Mouse (Mus musculus): ENCODE data around the gene Dmkn. TPM values are rescaled to one million over a fixed set of nuclear protein-coding genes. Genes with fewer than 3 reads are reported as not detected.
"Not testable (repeated sequence)": the region's sequence is repeated elsewhere in the genome, so short reads cannot be mapped to it uniquely, and the experiment has no call there.

Dmkn gene
- polyA plus RNA-seq, 1 experiment: not detected

- Histone ChIP-seq H3K9me3 (ENCODE audit: control insufficient read depth, low read length) (0 out of 2 replicates have a peak, but pooled peaks cover 3% of the 10 kb centered on the region), H3K27me3 (ENCODE audit: control insufficient read depth) (no peaks in the 10 kb centered on the region), H3K4me1 (ENCODE audit: control insufficient read depth) (no peaks in the 10 kb centered on the region), H3K36me3 (ENCODE audit: control insufficient read depth) (peaks cover 53% of the 10 kb centered on the region), H3K4me3 (replicated peaks) (no peak overlapping the region)
- no peak for TF ChIP-seq TAL1 (IDR thresholded peaks at IDR 0.05; ENCODE audit: low read length)
- no peak for TF ChIP-seq GATA1 (IDR thresholded peaks at IDR 0.05; ENCODE audit: low read length)
Measured at GRCm38 (mm10) chr7:30736211-30736610, 27.3 kb upstream of the Dmkn start.

DNA sequence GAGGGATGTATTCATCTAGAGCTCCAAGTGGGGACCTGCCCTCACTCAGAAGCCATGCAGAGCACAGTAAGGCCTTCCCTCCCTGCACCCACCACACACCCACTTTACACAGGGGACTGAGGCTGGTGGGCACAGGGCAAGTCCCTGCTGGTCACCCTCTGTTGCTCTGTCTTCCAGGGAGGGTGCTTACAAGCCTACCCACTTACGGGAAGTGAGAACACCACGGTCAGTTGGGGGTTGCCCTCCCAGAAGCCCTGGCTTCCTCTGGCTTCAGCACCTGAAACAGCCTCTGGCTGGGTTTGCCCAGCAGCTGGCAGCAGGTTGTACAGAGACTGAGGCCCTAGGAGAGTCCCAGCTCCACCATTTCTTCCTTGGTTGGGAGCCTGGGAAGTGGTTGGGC is 21.0 kb upstream of the Dmkn start:
- H3K4me3 ChIP-seq (replicated peaks); H3K4me1 ChIP-seq (ENCODE audit: control insufficient read depth); H3K9me3 ChIP-seq (ENCODE audit: control insufficient read depth, low read length); H3K36me3 ChIP-seq (ENCODE audit: control insufficient read depth); H3K27me3 ChIP-seq (ENCODE audit: control insufficient read depth): not testable (repeated sequence)

DNA sequence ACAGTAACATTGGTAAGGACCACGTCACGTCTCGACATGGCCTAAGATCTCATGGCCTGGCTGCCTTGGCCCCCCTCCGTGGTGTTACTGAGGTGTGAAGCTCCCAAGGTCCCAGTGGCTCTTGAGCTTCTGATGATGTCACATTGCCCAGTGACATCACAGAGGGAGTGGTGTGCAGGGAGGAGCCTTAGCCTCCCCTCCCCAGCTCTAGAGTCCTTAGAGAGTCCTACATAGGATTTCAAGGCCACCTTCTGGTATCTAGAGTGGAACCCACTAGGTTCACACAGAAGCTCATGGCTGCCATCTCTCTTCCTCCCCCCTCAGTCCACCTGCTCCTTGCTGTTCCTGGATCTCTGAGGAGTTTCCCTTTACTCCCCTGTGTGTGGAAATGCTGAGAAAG is 19.9 kb upstream of the Dmkn start, which contains the start of gene Gapdhs:
Gene Gapdhs (minus strand): TSS at position 65 of the 400 bp plus-strand sequence.
- not testable (repeated sequence) for H3K27me3 ChIP-seq (ENCODE audit: control insufficient read depth); H3K4me1 ChIP-seq (ENCODE audit: control insufficient read depth); H3K9me3 ChIP-seq (ENCODE audit: control insufficient read depth, low read length); H3K36me3 ChIP-seq (ENCODE audit: control insufficient read depth); H3K4me3 ChIP-seq (replicated peaks)

DNA sequence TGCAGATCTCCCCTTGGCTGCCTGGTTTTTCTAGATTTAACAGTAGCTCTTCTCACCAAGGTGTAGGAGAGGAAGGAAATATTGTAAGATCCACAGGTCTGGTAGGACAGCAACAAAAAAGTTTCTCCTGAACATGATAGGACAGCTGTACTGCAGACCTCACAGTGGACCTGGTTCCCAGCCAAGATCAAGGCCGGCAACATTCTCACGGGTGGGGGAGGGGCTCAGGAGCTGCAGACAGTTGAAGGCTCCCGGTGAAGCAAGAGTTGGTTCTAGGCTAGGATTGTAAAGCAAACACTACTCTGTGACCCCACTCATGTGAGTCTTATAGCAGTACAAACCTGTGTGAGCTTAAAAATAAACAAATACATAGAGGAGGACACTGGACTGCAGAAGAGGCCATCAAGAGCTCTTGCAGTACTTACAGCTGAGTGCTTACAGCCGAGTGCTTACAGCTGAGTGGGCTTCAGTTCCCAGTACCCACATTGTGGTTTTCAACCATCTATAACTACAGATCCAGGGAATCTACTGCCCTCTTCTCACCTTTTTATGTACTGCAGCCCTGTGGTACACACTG is 19.4 kb upstream of the Dmkn start:
- Histone ChIP-seq H3K27me3 (ENCODE audit: control insufficient read depth) (no peaks in the 10 kb centered on the region), H3K4me1 (ENCODE audit: control insufficient read depth) (no peaks in the 10 kb centered on the region), H3K36me3 (ENCODE audit: control insufficient read depth) (no peaks in the 10 kb centered on the region; the same call in 1 of the 2 replicates), H3K9me3 (ENCODE audit: control insufficient read depth, low read length) (0 out of 2 replicates have a peak, but pooled peaks cover 3% of the 10 kb centered on the region), H3K4me3 (replicated peaks) (no peak overlapping the region)
- TF ChIP-seq GATA1 (IDR thresholded peaks at IDR 0.05; ENCODE audit: low read length) (no peak), TAL1 (IDR thresholded peaks at IDR 0.05; ENCODE audit: low read length) (no peak)

GRCm38 (mm10) chr7:30747525-30748204 is 15.9 kb upstream of the Dmkn start:
- TF ChIP-seq GATA1 (IDR thresholded peaks at IDR 0.05; ENCODE audit: low read length): no peak
- TF ChIP-seq TAL1 (IDR thresholded peaks at IDR 0.05; ENCODE audit: low read length): no peak
- no peaks in the 10 kb centered on the region for H3K4me1 ChIP-seq (ENCODE audit: control insufficient read depth)
- H3K9me3 ChIP-seq (ENCODE audit: control insufficient read depth, low read length): no peaks in the 10 kb centered on the region
- H3K36me3 ChIP-seq (ENCODE audit: control insufficient read depth): no peaks in the 10 kb centered on the region
- H3K27me3 ChIP-seq (ENCODE audit: control insufficient read depth): no peaks in the 10 kb centered on the region
- H3K4me3 ChIP-seq (replicated peaks): no peak overlapping the region

- Histone ChIP-seq H3K4me3 (replicated peaks) (no peak overlapping the region), H3K9me3 (ENCODE audit: control insufficient read depth, low read length) (peaks cover 6% of the 10 kb centered on the region), H3K4me1 (ENCODE audit: control insufficient read depth) (no peaks in the 10 kb centered on the region), H3K27me3 (ENCODE audit: control insufficient read depth) (no peaks in the 10 kb centered on the region; the same call in 1 of the 2 replicates), H3K36me3 (ENCODE audit: control insufficient read depth) (no peaks in the 10 kb centered on the region)
- no peak for TF ChIP-seq TAL1 (IDR thresholded peaks at IDR 0.05; ENCODE audit: low read length)
- no peak for TF ChIP-seq GATA1 (IDR thresholded peaks at IDR 0.05; ENCODE audit: low read length)
Measured at GRCm38 (mm10) chr7:30749824-30750606, 13.5 kb upstream of the Dmkn start.

GRCm38 (mm10) chr7:30751086-30751669 is 12.4 kb upstream of the Dmkn start, which contains the start of gene Sbsn:
TSS of gene Sbsn (plus strand) at chr7:30751471.
- Histone ChIP-seq H3K36me3 (ENCODE audit: control insufficient read depth) (no peaks in the 10 kb centered on the region), H3K27me3 (ENCODE audit: control insufficient read depth) (no peaks in the 10 kb centered on the region; the same call in 1 of the 2 replicates), H3K4me1 (ENCODE audit: control insufficient read depth) (no peaks in the 10 kb centered on the region), H3K9me3 (ENCODE audit: control insufficient read depth, low read length) (peaks cover 9% of the 10 kb centered on the region), H3K4me3 (replicated peaks) (no peak within 1 kb of the TSS)
- no peak for TF ChIP-seq TAL1 (IDR thresholded peaks at IDR 0.05; ENCODE audit: low read length)
- TF ChIP-seq GATA1 (IDR thresholded peaks at IDR 0.05; ENCODE audit: low read length): no peak

DNA sequence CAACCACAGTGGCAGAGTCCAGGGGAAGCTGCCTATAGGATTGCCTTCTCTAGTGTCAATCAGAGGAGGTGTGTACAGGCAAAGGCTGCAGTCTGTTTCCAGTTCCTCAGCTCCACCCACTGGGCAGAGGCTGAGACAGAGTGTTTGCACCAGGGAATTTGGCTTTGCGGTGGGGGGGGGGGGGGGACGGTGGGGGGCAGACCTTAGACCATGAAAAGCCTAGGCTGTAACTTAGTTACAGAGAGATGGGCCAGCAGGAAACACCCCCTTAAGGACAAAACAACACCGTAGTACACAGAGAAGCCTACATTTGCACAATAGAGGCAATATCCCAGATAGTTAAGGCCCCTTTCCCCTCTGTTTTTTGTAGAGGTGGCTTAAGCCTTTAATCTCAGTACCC is 6.6 kb upstream of the Dmkn start:
- Histone ChIP-seq H3K9me3 (ENCODE audit: control insufficient read depth, low read length) (peaks cover 9% of the 10 kb centered on the region), H3K4me1 (ENCODE audit: control insufficient read depth) (peaks cover 3% of the 10 kb centered on the region), H3K27me3 (ENCODE audit: control insufficient read depth) (no peaks in the 10 kb centered on the region; the same call in 1 of the 2 replicates), H3K36me3 (ENCODE audit: control insufficient read depth) (no peaks in the 10 kb centered on the region), H3K4me3 (replicated peaks) (no peak overlapping the region)
- no peak for TF ChIP-seq TAL1 (IDR thresholded peaks at IDR 0.05; ENCODE audit: low read length)
- TF ChIP-seq GATA1 (IDR thresholded peaks at IDR 0.05; ENCODE audit: low read length): no peak

DNA sequence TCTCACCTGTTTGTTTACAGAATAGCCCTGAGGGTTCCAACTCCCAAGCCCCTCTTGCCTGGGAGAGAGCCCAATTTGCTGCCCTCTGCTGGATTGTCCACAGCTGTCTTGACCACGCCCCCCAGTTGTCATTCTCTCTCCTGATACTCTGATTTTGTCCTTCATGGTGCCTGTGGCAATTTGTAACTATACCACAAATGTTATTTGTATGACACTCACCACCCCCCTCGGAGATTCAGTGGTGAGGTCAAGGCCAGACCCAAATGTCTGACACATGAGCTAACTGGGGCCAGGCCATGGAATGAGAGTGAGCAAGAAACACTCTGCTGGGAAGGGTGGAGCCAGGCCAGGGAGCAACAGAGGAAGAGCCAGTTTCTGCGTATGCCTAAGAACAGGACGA is 4.7 kb upstream of the Dmkn start:
- TF ChIP-seq TAL1 (IDR thresholded peaks at IDR 0.05; ENCODE audit: low read length) (no peak), GATA1 (IDR thresholded peaks at IDR 0.05; ENCODE audit: low read length) (no peak)
- Histone ChIP-seq H3K4me1 (ENCODE audit: control insufficient read depth) (peaks cover 5% of the 10 kb centered on the region), H3K4me3 (replicated peaks) (no peak overlapping the region)

More for the DNA sequence above, 4.7 kb upstream of the Dmkn start:
- Histone ChIP-seq H3K36me3 (ENCODE audit: control insufficient read depth) (no peaks in the 10 kb centered on the region), H3K27me3 (ENCODE audit: control insufficient read depth) (no peaks in the 10 kb centered on the region; the same call in none of the 2 replicates), H3K9me3 (ENCODE audit: control insufficient read depth, low read length) (peaks cover 9% of the 10 kb centered on the region)
